Mouse (Mus musculus) layer of hippocampus, adult 18-20 months (tissue): ENCODE results near the gene B3gat1. TPM values are rescaled to one million over a fixed set of nuclear protein-coding genes. Genes with fewer than 3 reads are reported as not detected.

Source experiments
- DNase-seq, 2 experiments: peaks; one replicate each; pipeline ENCODE4 v3.0.0; 2022; ENCODE audit warnings: low spot score in 2 of 2
- total RNA-seq, 2 experiments: library from RNA; stranded (reverse); gene quantifications; 2 replicates each; pipeline ENCODE4 v1.2.3; 2021

Gene B3gat1
- total RNA-seq, 2 experiments from 2014 or later, result 234 to 262 TPM

DNA sequence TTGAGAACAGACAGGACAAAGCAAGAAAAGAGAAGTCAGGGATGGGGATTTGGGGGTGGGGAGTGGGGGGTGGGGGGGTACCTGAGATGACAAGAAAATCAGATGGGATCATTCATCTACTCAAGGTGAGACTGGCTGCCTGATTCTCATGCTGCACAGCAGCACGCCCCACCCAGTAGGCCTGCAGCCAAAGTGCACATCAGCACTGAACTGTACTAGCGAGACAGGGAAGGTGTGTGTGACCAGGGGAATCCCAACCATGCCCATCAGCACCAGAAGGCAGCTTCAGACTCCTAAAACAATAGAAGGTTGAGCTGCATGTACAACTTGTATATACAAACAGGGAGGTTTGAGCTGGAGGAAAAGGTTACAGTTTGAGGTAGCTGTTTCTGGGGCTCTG is 42.2 kb downstream of the B3gat1 start:
- DNase-seq, result no peak

DNA sequence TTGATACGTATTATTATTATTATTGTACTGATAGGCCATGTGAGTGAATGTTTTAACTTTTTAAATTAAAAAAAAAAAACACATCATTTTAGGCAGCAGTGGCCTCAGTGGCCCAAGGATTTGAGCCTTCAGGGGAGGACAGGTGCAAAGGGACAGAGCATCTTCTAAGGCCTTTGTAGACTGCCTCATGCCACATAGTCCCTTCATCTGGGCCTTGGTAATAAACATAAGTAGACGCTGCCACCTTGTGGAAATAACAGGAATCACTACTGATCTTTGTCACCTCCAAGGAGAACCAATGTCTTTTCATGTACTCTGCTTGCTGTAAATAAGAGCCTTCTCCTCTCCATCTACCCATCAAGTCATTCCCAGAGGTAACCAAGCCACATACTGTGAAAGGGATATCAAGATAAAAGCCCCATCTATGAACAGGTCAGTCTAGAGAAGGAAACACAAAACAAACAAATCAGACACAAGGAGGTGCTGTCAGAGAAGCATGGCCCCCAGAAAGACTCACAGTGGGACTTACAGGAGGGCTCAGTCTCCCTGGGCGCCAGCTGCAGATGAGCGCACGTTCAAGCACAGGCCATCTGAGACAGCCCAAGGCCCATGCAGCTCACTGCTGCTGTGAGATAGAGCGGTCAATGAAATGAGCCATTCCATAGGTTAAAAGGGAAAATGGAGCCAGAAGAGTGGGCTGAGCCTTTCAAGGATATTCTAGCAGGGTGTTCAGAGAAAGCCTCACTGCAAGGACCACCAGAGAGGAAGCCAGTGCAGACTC is 42.8 kb downstream of the B3gat1 start:
- peak in 1 of 2 experiments; percentile 88 for DNase-seq

DNA sequence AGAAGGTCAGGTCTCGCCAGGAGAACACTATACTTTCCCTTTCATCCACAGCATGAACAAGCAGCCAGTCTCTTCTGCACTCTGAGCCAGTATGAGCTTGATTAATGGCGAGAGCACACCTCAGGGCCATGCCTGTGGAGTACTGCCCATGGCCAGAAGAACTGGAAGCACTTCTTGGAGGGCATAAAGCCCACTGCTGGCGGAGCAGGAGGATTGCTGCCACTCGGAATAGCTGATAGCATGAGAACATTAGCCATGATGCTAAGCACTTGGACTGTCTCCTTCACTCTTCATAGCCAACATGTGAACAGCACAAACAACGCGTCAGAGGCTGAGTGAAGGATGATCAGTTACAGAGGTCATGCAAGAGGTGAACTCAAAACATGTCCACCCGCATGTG is 44.9 kb downstream of the B3gat1 start:
- no peak for DNase-seq

DNA sequence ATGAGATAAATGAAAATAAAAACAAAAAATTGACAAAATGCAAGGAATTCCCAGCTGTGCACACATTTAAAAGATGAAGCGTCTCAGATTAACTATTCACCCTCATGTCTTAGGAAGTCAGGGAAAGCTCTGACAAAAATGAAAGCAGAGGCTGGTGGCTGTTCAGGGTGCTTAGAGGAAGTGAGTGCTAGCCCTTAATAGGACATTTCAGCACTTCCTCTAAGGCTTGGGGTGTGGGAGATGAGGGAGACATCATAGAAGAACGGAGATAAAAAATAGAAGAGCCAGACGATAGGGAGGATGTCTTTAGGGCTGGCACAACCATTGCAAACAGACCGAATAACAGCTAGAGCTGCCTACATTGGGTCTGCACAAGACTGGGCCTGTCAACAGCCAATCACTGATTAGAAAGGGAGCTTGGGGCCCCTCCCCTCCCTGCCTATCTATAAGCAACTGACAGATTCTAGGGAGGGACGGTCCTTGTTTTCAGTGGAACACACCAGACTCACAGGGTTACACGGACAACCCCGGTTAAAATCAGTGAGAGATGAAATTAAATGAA is 50.0 kb downstream of the B3gat1 start:
- peak in 1 of 2 experiments; percentile 62 for DNase-seq

DNA sequence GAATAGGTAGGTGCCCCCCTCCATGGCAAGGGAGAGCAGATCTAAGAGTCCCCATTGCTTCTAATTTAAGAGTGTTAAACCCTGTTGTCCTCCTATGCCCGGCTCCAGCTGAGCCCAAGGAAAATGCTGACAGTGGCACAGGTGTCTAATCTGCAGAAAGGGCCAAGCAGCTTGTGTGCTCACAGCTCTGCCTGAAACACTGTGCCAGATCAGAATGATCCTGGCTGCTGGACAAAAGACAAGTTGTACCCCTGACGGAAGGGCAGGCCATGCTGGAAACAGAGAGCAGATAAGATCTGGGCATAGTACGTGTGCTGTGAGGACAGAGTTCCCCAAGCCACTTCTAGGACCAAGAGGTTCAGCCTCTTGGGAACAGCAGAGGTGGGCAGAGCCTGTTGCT is 59.3 kb downstream of the B3gat1 start:
- no peak for DNase-seq

DNA sequence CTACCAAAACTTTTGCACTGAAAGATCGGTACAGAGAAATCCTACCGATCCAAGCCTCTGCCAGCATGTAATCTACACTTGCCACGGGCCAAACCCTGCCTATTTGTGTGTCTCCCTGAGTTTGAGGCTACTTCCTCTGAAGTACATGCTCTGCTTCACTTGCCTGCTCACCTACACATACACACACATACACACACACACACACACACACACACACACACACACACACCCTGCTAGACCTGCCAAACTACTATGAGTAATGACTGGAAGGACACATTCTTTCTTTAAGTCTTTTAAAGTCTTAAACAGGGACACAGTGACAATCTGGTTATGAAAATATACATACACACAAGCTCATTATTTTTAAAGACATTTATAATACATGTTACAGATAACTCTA is 64.7 kb downstream of the B3gat1 start:
- no peak for DNase-seq

DNA sequence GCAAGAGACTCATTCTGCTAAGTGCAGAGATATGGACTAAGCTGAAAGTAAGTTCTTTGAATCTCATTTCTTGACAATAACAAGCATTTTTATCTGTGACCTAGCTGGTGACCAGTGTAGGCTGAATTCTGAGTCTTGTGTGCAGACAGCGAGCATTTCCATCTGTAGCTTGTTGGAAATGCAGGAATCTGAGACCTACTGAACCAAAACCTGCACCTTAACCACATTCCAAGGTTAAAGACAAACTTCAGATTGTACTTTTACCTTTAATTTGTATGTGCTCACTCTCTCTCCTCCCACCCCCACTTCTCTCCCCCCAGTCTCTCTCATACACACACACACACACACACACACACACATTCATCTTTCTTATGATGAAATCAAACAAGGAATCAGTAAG is 65.2 kb downstream of the B3gat1 start:
- no peak for DNase-seq

DNA sequence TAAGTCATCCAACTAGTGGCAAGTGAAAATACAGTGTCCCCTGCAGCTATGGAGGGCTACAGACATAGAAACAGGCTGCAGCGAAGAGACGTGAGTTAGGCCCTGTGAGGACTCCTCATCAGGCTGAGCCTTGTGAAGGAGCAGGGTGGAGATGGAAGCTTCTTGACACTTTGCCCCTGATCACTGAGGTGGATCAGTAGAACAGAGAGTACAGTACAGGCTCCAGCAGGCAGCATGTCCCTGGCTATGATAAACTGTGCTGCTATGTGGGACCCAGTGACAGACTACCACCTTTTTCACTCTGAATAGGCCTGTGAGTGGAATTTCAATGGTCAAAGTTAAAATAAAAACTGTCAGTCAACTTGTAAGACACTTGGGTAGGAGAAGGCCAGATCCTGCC is 66.8 kb downstream of the B3gat1 start:
- DNase-seq, result no peak

DNA sequence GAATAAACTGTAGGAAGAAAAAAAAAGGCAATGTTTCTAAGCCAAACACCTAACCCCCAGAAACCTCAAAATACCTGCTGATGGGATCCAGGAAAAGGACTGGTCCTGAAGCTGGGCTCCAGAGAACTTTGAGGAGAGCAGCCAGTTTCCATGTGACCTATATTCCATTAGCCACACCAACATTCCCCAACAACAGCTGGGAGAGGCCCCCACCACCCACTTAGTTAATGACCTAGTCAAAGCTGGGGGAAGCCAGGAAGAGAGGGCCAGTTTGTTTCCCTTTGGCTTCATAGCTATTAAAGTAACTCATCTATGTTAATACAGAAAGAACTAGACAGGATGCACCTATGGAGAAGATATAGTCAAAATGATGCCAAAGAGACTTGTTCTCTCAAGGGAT is 70.8 kb downstream of the B3gat1 start:
- DNase-seq, result no peak

DNA sequence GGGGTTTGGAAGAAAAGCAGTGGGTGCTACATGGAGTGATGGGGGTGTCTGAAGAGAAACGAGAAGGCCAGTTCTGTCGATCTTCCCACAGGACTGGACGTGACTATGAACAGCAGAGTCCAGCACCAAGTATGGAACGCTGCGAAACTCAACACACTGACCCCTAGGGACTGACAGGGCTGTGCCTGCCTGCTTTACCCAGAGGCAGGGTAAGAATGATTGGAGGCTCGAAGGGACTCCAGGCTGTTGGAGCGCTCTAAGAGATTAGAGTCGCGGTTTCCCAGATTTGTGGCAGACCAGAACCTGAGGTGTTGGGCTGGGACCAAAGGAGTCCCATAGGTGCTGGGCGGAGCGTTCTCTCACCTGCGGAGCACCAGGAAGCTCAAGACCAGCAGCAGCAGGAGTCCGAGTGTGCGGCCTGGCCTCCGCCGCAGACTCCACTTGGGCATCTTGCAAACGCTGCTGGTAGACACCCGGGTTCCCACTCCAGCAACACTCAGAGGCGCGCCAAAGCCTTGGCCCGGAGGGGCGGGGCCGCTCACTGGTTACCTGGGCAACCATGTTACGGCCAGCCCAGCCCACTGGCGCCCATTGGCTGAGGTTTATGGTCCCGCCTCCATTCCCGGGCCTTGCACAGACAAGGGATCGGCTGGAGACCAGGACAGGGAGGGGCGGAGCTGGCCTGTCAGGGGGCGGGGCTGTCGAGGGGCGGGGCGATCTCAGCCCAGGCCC is 72.6 kb downstream of the B3gat1 start, which contains the start of gene Glb1l2:
Gene Glb1l2, minus strand, starts transcription at position 534 of the 732 bp plus-strand sequence.
- DNase-seq, result peak; percentile 75 to 83

DNA sequence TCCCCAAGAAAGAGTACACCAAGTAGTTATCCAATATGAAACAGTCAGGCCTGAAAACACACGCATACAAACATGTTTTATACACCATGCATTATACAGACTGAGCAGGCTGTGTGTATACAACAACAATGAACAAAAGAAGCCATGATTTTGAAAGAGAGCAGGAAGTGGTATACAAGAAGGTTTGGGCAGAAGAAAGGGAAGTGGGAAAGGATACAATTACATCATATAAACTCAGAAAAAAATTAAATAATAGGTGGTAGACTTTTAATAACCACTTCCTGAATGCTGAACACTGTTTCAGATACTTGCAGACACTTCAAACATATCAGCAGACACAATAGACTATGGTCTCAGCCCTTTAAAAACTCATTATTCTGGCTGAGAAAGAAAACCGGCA is 75.2 kb downstream of the B3gat1 start:
- no peak for DNase-seq

Other genes with a start within 250 kb of the B3gat1 start
- under 1 TPM; 0.23 to 0.47 TPM for gene Glb1l2, start 72.7 kb downstream of the B3gat1 start, total RNA-seq
- gene Glb1l3, start 127.2 kb downstream of the B3gat1 start, total RNA-seq, result not detected
- not detected for gene Gm1110, start 189.4 kb downstream of the B3gat1 start, total RNA-seq